In genomic region chr4:64811974-64812373, GRCm38 (mm10) we compare ENCODE assay signal across 24 mouse cellular contexts.
DNase-seq lines count a peak whose midpoint lies in the region; ATAC-seq and TF ChIP-seq lines count a peak whose summit lies in the region.
"Had no signal": no experiment of that assay in that cellular context is flagged by ENCODE, and none has a peak within 500 bp of the region (broad histone marks: within the 10 kb centered on the region; RNA-seq: fewer than 3 reads in every experiment).

No protein-coding gene starts in this region.

- no peak for TF ChIP-seq POLR2A in heart, adult 2 months (IDR thresholded peaks at IDR 0.05; ENCODE audit: insufficient read depth, low read depth, low read length)

- H3K9ac ChIP-seq in heart, adult 2 months (ENCODE audit: low read depth, low read length) = no peak overlapping the region
- H3K9ac ChIP-seq in midbrain, embryonic 13.5 days (replicated peaks) = no peak overlapping the region
- H3K9ac ChIP-seq: hindbrain, embryonic 14.5 days; limb, embryonic 13.5 days; liver, embryonic 12.5 days; midbrain, embryonic 12.5 days had no signal

- POLR2A ChIA-PET in Patski (lab: Charles Lee) = no interaction called here

- in situ Hi-C loops in Patski (cut with MboI; ENCODE audit: low pct_unique_long_range_greater_than_20kb) = loop anchor here (5.0 kb wide), 1 partner anchor 270 kb away; no protein-coding TSS in a partner anchor

- H3K4me1 ChIP-seq in hindbrain, embryonic 10.5 days (replicated peaks) = no peaks in the 10 kb centered on the region
- no peaks in the 10 kb centered on the region for H3K4me1 ChIP-seq in heart, adult 2 months (ENCODE audit: control insufficient read depth, insufficient read depth, low read length)
- H3K4me1 ChIP-seq in midbrain, embryonic 13.5 days (replicated peaks) = no peaks in the 10 kb centered on the region
- H3K4me1 ChIP-seq: limb, embryonic 13.5 days; liver, embryonic 12.5 days; megakaryocyte, embryonic 14.5 days; midbrain, embryonic 12.5 days had no signal

- CTCF ChIA-PET in Patski (lab: Charles Lee) = no interaction called here

- H3K4me3 ChIP-seq in hindbrain, embryonic 10.5 days = no peak overlapping the region
- H3K4me3 ChIP-seq in heart, adult 2 months = no peak overlapping the region
- H3K4me3 ChIP-seq in midbrain, embryonic 13.5 days (replicated peaks) = no peak overlapping the region
- H3K4me3 ChIP-seq: layer of hippocampus, adult 2 months; limb, embryonic 13.5 days; liver, embryonic 12.5 days; megakaryocyte, embryonic 14.5 days; midbrain, embryonic 12.5 days had no signal

- no peaks in the 10 kb centered on the region for H3K9me3 ChIP-seq in hindbrain, embryonic 10.5 days
- no peaks in the 10 kb centered on the region for H3K9me3 ChIP-seq in midbrain, embryonic 13.5 days
- H3K9me3 ChIP-seq: limb, embryonic 13.5 days; liver, embryonic 12.5 days; megakaryocyte, embryonic 14.5 days; midbrain, embryonic 12.5 days had no signal

- intact Hi-C loops in heart, adult 2 months (cut with DNase I) = no loop called here

- no peaks in the 10 kb centered on the region for H3K36me3 ChIP-seq in hindbrain, embryonic 10.5 days
- no peaks in the 10 kb centered on the region for H3K36me3 ChIP-seq in heart, adult 2 months (ENCODE audit: control insufficient read depth, insufficient read depth, low read length)
- no peaks in the 10 kb centered on the region for H3K36me3 ChIP-seq in midbrain, embryonic 13.5 days
- H3K36me3 ChIP-seq: limb, embryonic 13.5 days; liver, embryonic 12.5 days; midbrain, embryonic 12.5 days had no signal

- H3K79me2 ChIP-seq in heart, adult 2 months (replicated peaks; ENCODE audit: control insufficient read depth, insufficient read depth, low read length) = no peaks in the 10 kb centered on the region

- TF ChIP-seq EP300 in heart, adult 2 months (IDR thresholded peaks at IDR 0.05; ENCODE audit: insufficient read depth, low read depth, low read length) = no peak

- H3K4me2 ChIP-seq in midbrain, embryonic 13.5 days (replicated peaks) = no peak overlapping the region
- H3K4me2 ChIP-seq: hindbrain, embryonic 14.5 days; limb, embryonic 13.5 days; liver, embryonic 12.5 days; midbrain, embryonic 12.5 days had no signal

- DNase-seq in Patski (ENCODE audit: low read depth, low spot score) = peak; percentile 67
- DNase-seq in fat pad, adult 2 months (ENCODE audit: extremely low read depth, low read depth, low spot score) = peak; percentile 47
- DNase-seq in kidney, adult 9 months = peak; percentile 93
- peak; percentile 58 for DNase-seq in kidney, postnatal 14 days
- DNase-seq in hindbrain, embryonic 10.5 days (ENCODE audit: low spot score) = no peak
- no peak for DNase-seq in heart, adult 2 months
- DNase-seq: adrenal gland, postnatal 10 days; cerebellum, adult 9-10 months; cerebellum, postnatal 36 days; gastrocnemius, postnatal 36 days; heart, postnatal 4 days; lung, adult 18-20 months; lung, postnatal 4 days had no signal

- TF ChIP-seq CTCF in Patski (IDR thresholded peaks at IDR 0.05) = no peak
- TF ChIP-seq CTCF in heart, adult 2 months (IDR thresholded peaks at IDR 0.05) = no peak

- H3K27ac ChIP-seq in hindbrain, embryonic 10.5 days = no peak overlapping the region
- no peak overlapping the region for H3K27ac ChIP-seq in heart, adult 2 months
- H3K27ac ChIP-seq in midbrain, embryonic 13.5 days = no peak overlapping the region
- H3K27ac ChIP-seq: hindbrain, embryonic 14.5 days; layer of hippocampus, adult 2 months; limb, embryonic 13.5 days; liver, embryonic 12.5 days; midbrain, embryonic 12.5 days had no signal

- ATAC-seq in Patski = peak; percentile 78
- ATAC-seq in midbrain, embryonic 13.5 days = no peak
- ATAC-seq: CD4-positive, CD25-positive, alpha-beta regulatory T cell, adult 4 months; forebrain, embryonic 14.5 days; intestine, postnatal 0 days; liver, embryonic 12.5 days; lung, postnatal 0 days had no signal

- no peaks in the 10 kb centered on the region for H3K27me3 ChIP-seq in Patski
- H3K27me3 ChIP-seq in hindbrain, embryonic 10.5 days (ENCODE audit: insufficient read depth, poor library complexity, severe bottlenecking) = no peaks in the 10 kb centered on the region
- no peaks in the 10 kb centered on the region for H3K27me3 ChIP-seq in heart, adult 2 months (ENCODE audit: control insufficient read depth, insufficient read depth, low read length)
- H3K27me3 ChIP-seq in midbrain, embryonic 13.5 days = no peaks in the 10 kb centered on the region
- H3K27me3 ChIP-seq: limb, embryonic 13.5 days; liver, embryonic 12.5 days; megakaryocyte, embryonic 14.5 days; midbrain, embryonic 12.5 days had no signal

Comparison
In these comparisons a context has a peak if more than half of its experiments do, and no peak if none do; other contexts are left out.
1. DNase-seq: peak in Patski (single experiment), fat pad, adult 2 months (single experiment), kidney, adult 9 months (single experiment) and kidney, postnatal 14 days (single experiment); none in hindbrain, embryonic 10.5 days (single experiment) and heart, adult 2 months (0 of 2).